Mouse (Mus musculus) CD8-positive naive resting alpha-beta T cell, adult 2 months (primary cell): ENCODE data around the gene Myef2.
"Not testable (repeated sequence)": the region's sequence is repeated elsewhere in the genome, so short reads cannot be mapped to it uniquely, and the experiment has no call there.

ENCODE experiments used
- DNase-seq, 2 experiments: peaks; one replicate each; pipeline ENCODE4 v3.0.0; 2022; ENCODE audit warnings: low read depth in 2 of 2, low spot score in 2 of 2

The Myef2 gene

GRCm38 (mm10) chr2:125123477-125123852, at the start of gene Myef2:
Gene Myef2 (minus strand): TSS chr2:125123661.
- peak; percentile 73 to 76 for DNase-seq

DNA sequence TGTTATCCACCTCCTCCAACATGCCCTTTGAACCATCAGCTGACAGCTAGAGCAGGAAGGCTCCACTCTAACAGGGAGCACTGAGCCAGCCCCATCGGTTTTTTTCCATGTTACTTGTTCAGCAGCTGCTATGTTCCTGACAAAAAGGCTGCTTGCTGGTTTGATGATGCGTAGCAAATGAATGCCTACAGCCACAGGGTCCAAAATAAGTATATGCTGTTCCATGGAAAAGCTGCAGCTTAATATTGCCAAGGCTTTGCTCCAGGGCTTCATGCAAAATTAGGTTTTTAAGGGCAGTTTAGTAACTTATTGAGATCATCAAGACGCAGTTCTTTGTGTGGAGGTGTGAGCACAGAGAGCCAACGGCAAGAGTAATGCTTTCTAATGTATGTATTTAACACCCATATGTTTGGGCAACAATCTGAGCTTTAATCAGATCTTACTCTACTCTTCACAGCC, 38.6 kb upstream of the Myef2 start:
- DNase-seq = no peak

- no peak for DNase-seq
Measured at GRCm38 (mm10) chr2:125155504-125155903, 32.0 kb upstream of the Myef2 start.

- DNase-seq = no peak
Measured at GRCm38 (mm10) chr2:125154294-125154693, 30.8 kb upstream of the Myef2 start.

- DNase-seq = no peak
Measured at GRCm38 (mm10) chr2:125152388-125152787, 28.9 kb upstream of the Myef2 start, which contains the start of gene Slc12a1. Gene Slc12a1 (plus strand): TSS chr2:125152505.

- no peak for DNase-seq
Measured at GRCm38 (mm10) chr2:125142336-125142735, 18.9 kb upstream of the Myef2 start.

DNA sequence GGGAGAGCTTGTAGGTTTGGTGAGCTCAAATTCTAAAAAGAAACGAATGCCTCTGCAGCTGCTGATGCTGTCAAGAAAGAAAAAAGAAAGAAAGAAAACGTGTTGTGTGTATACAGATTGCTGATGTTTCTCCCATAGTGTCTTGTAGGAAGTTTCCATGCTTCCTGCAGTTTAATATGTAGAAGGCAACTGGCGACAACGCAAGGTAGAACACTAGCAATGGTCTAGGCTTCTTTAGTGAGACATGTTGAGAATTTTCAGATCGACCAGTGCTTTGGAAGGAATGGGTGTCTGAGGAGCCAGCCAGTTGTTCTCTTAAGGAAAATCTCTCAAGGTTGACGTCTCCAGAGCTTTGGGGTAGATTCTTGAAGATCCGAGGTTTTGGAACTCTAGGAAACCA, 13.4 kb upstream of the Myef2 start:
- DNase-seq = no peak

DNA sequence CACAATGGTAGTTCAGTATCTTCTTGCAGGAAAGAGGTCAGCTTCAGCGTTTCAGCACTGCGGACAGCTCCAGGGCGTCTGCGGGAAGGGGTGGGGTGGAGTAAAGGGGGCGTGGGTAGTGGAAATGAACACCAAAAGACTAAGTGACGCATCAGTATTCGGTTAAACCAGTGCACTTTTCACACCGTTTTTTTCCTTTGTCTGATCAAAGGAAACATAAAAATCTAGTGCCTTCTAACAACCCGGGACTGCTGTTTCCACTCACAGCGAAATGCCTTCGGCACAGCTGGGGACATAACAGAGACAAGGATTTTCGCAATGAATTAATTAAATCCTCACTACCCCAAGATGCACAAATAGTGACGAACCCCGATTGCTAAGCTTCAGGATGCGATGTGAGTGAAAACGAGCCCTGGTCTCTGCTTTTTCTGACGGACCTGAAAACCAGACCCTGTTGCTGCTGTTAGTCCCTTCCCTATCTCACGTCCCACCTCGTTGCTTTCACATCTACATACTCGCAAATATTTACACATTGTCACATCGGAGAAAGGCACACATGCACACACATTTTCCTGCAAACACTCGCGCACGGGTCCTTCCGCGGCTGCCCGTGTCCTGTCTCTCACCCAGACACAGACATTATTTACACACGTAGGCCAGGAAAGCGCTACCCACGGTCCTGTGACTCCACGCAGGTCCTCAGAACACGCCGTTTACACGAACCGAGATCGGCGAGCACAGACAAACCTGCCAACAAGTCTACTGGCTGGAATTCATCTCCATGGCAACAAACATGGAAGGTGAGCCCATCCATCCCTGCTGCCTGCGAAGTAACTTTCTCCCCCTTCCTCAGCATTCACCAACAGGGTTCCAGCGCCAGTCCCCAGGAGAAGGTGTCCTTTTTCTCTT, 12.7 kb upstream of the Myef2 start, which contains the start of gene Ctxn2:
TSS of gene Ctxn2 (plus strand) at position 790 of the 909 bp plus-strand sequence.
- peak; percentile 15 to 48 for DNase-seq

GRCm38 (mm10) chr2:125134113-125134512, 10.7 kb upstream of the Myef2 start:
- DNase-seq = no peak

DNA sequence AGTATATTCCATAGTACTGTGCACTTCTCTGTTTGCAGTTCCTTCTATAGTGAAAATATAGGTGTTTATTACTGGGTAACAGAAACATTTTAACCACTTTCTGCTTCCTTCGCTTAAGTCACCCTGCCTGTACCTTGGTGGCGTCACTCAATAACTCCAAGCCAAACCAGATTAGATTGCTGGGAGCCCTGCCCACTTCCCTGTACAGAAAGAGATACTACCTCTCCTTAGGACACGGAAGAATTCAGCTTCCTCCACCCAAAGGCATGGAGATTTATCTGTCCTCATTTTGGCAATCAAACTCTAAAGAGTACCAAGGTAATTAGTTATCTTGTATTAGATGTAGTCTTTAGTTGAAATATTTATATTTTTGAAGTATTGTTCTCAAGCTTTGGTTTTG, 3.3 kb upstream of the Myef2 start:
- no peak for DNase-seq

DNA sequence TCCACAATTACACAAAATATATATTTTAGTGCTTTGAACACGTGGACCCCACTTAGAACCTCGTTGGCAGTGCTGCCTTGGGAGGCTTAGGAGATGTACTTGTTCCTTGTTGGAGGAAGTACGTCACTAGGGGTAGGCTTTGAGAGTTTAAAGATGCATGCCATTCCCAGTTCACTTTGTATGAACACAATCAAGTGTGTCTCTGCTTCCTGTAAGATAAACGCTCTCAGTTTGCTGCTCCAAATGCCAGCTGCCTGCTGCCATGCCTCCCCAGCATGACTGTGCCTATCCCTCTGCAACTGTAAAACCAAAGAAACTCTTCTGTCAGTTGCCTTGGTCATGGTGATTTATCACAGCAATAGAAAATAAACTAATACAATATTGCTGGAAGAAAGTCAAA, 2.4 kb upstream of the Myef2 start:
- DNase-seq = no peak

DNA sequence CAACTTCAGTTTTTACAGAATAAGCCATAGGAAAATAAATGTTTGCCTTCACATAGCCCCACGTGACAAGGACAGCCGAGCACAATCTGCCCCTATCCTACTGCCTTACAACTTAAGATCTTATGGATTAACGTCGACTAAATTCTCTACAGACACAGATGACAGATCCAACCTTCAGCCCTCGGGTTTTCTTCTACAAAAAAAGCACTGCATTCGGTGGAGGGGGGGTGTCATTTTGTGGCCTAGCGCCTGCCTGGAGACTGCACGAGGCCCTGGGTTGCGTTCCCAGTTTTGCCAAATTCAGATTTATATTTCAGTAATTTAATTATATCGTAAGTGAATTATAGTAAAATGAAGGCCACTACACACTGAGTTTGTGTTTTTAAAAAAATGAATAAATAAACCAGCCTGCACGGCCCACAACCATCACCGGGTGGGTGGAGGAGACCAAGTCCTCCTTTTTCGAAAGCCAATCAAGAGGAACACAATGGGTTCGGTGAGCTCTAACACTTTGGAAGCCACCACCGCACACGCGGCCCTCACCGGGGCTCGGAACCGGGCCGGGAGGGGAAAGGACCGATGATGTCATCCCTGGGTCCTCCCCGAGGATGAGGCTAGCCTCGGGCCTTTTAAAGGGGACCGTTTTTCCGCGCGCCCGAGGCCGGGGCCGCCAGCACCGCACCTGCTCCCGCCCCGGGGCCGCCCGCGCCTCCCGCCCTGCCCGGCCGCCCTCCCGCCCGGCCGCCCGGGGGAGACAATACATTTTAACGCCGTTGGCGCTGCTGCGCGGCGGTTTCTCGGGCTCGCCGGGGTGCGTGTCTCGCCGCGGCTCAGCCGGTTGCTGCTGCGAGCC, 611 bp downstream of the Myef2 start:
- DNase-seq = peak; percentile 25 to 38

DNA sequence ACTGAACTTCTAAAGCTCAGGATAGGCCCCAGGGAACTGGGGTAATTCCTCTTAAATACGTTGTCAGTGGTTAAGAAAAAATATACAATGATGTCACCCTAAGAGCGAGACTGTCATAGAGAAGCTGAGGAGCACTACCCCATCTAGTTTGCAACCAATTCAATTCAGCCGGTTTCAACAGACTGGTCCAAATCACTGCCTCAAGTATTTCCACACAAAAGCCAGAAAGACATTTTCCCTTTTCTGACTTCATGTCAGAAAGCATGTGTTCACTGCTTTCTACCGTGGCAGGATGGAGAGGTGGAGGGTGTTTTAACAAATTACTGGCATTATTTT, 1.2 kb downstream of the Myef2 start:
- no peak for DNase-seq

- no peak for DNase-seq
Measured at GRCm38 (mm10) chr2:125119381-125120110, 3.9 kb downstream of the Myef2 start.

DNA sequence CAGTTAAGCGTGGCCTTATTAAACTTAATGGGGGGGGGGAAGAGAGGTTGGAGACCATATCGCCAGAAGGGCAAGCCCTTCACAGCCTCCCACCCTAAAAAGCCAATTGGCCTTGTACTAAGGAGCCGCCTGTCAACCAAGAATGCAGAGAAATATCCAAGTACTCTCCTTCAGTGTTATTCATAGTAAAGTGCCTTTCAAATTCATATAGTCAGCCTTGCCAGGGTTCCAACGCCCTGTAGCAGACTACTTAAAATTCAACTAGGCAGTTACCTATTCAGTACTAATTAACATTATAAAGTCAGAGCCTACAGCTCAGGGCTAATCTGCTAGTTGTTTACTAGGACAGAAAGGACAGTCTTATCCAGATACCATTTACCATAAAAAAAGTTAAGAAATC, 16.9 kb downstream of the Myef2 start:
- DNase-seq = not testable (repeated sequence)

GRCm38 (mm10) chr2:125104491-125104890, 19.0 kb downstream of the Myef2 start:
- DNase-seq = not testable (repeated sequence)

GRCm38 (mm10) chr2:125092123-125092522, 31.3 kb downstream of the Myef2 start:
- not testable (repeated sequence) for DNase-seq

DNA sequence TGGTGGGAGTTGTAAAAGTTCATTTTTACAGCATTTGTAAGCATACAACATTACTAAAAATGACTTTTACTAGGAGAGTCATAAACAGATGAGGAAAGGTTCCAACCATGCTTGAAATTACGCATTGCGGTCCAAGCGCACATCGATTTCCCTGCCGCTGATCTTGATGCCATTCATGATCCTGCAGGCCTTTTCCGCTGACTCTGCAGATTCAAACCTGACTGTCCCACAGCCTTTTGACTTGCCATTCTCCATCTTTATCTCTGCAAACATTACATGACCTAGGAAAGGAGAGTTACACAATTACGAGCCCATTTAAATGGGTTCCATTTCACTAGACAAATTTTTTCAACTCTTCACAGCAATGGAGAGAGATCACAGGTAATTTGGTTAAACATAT, 34.7 kb downstream of the Myef2 start:
- DNase-seq = no peak

DNA sequence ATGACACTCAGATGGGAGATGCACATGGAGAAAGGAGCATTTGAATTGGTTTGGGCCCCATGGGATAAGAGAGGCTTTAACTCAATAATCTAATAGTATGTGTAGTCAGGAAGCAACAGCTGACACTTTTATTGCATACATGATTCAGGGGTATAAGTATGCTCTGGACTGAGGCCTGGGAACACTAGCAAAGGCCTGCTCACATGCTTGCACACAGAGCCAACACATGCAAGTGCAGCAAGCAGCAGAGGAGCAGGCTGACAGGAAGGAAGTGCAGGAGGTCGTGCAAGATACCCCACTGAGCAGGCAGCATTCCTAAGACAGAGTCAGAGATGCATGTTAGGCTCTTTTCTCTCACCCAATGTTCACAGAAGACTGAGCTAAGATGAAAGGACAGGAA, 39.6 kb downstream of the Myef2 start:
- DNase-seq = no peak

DNA sequence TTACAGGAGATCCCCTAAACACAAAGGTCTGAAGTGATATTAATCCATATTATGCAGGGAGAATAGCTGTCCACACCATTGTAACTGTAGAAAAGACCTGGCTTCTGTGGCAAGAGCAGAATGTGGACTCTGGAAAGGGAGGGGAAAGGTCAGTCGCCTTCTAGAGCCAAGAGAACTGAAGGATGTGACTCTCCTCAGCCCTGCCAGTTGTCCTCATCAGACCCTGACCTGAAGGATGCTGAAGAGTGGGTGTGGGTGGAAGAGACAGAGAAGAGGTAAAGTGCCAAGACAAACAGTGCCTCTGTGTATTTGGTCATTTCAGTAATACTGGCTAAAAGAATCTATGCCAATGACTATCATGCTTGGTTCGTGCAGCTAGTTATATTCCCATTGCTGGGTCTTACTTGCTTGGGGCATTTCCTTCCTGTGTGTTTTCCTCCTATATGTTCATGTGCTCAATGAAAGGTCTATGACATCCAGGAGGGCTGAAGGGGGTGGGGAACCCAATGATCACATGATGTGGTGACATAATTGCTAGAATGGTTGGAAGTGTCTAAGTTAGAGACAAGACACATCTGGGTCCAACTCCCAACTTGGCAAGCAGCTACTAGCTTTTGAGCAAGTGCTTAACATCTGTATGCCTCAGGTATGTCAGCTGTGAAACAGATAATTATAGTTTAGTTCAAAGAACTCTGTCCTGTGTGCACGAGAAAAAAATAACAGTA, 50.2 kb downstream of the Myef2 start:
- no peak for DNase-seq

- no peak for DNase-seq
Measured at GRCm38 (mm10) chr2:125068696-125069095, 54.8 kb downstream of the Myef2 start.
